Mouse (Mus musculus): ENCODE data around the gene Gmps.

The Gmps gene

DNA sequence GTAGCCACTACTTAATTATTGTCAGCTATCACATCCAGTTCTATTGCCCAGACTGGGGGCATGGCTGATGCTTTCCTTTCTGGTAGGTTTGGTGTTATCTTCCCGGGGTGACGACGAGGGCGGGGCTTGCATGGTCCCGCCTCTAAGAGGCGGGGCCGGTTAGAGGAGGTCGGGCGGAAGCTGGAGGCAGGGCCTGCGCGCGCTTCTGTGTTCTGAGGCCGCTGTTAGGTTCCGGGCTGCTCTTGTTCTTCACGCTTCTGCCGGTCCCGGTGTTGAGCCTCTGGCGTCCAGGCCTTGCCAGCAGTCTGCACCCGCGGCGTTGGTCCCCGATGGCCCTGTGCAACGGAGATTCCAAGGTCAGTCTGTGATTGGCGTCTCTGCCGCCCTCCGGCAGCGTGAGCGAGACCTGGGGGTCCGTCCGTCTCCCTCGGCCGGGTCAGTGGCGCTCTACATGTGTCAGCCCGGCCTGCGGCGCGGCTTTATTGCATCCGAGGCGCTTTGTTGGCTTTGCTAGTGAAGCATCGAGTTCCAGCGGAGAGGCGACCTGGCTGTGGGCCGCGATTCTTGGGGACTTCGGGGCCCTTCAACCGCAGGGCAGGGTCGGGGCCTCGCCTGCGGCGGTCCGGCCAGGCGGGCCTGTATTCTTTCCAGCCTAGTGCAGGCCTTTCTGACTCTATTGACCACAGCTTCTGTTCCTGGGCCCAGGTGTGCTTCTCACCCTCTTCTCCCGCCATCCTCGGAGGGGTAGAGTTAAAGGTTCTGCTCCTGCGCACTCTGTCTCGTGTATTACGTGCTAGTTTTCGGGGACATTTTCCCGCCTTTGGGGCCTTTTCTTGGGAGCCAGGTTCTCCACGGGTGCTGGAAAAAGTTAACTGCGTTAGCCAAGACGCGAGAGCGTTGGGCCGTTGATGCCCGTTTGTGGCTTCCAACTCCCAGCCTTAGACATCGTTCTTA, at the start of gene Gmps:
Gene Gmps (plus strand): TSS at position 152 of the 954 bp plus-strand sequence.
- DNase-seq: peak; percentile 87 to 91

DNA sequence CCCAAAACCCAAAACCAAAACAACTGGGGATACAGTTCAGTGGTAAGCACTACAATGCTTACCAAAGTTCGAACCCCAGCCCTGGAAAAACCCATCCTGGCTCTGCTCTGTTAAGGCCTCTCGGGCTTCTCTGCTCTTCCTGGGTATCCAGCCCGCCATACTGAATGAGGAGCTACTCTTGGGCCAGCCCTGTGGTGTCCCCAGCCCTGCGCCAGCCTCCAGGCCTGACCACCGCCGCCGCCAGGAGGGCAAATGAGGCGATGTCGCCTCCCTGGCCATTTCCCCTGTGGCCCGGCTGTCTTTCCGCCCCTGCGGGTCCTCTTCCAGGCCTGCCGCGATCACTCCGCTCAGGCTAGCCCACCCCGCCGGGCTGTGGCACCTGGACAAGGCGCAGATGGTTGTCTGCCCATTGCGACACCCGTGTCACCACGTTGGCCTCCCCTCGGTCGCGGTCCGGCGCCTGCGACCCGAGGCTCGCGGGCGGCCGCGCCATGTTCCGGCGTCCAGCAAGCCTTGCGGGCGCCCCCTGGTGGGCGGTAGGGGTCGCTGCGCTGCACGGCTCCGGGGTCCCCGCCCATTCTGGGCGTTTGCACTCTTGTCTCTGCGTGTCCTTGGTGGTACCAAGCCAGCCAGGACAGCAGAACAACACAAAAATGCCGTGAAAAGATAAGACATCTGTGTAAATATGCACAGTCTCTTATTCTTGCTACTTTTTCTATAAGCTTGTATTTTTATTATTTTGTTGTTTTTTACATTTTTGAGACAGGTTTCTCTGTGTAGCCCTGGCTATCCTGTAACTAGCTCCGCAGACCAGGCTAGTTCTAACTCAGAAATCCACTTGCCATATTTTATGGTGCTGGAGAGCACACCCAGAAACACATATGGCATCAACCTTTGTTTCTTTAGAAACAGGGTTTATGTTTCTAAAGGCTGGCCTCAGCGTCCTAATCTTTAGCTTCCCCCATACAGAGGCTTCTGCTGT, 46.7 kb upstream of the Gmps start, which contains the start of gene E130311K13Rik:
Gene E130311K13Rik (minus strand): TSS at position 595 of the 982 bp plus-strand sequence.
- peak; percentile 60 to 61 for DNase-seq

DNA sequence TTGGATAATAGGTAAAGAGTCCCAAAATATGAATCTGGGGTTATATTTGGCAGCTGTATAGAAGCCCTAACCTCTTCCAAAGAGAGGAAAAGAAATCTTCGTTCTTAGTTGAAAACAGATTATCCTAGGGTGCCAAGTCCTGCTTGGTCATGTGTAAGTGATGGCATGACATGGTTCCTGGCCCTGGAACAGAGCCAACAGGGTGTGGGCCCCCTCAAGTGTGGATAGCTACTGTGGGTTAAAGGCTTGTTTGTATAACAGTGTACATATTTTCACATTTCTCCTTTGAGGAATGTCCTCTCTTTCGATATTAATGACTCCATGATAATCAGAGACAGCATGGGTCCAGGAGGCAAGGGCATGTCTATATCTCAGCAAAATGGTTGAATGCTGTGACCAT, 37.0 kb upstream of the Gmps start:
- DNase-seq: no peak

DNA sequence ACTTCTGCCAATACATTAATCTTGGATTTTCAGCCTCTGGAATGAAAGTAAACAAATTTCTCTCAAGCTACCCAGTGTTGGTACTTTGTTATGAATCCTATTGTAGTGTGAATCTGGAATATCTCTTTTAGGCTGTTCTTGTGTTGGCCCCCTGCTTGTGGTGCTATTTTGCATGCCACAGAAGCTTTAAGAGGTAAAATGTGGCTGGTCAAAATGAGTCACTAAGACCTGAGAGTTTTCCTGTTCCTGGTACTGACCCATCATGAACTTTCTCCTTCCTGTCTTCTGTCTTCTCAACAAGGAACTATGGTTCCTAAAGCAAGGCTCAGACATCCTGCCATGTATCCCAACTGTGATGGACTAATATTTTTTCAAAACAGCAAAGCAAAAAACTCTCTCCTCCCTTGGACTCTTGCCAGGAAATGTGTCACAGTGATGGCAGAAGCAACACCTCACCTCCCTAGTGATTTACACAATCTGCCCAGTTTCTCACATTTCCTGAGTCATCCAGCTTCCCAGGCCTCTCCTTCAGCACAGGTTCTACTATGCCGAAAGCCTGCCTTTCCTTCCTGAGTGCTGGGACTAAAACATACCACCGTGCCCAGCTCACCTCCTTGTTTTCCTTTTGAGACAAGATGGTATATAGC, 34.6 kb upstream of the Gmps start:
- DNase-seq: no peak

DNA sequence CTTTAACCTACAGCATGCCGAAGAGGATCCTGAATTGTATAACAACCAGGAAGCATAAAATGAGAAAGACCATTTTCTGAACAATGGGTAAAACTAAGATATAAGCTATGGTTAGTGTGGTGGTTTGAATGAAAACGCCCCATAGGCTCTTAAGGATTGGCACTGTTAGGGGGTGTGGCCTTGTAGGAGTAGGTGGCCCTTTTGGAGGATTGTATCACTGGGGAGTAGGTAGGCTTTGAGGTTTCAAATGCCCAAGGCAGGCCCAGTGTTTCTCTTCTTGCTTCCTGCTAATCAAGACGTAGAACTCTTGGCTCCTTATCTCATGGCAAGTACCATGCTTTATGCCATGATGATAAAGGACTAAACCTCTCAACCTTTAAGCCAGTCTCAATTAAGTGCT, 26.1 kb upstream of the Gmps start:
- DNase-seq: no peak

DNA sequence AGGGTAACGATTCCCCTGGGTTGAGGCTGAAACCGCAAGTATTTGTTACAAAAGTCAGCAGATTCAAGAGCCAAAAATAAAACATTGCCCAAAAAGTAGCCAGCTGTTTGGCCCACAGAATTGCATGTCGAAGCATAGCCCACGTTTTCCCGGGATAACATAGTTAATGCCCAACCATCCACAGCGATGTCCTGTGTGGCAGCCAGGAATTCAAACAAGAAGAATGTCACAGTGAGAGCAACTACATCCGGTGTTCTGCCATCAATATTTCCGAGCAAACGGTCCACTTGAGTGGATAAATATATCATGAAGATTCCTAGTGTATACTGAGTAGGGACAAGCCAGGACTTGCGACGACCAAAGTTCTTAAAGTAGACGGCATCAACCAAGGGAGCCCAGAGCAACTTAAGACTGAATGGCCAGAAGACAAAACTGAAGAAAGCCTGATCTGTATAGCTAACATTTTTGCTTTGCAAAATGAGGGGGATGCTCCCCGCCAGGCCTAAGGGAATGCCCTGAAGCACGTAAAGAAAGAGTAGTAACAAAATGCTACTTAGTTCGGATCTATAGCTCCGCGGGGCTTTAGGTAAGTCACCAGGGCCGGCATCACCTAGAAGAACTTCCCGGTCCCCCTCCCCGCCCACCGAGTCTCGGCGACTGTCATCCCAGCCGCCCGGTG, 12.3 kb upstream of the Gmps start:
- no peak for DNase-seq

DNA sequence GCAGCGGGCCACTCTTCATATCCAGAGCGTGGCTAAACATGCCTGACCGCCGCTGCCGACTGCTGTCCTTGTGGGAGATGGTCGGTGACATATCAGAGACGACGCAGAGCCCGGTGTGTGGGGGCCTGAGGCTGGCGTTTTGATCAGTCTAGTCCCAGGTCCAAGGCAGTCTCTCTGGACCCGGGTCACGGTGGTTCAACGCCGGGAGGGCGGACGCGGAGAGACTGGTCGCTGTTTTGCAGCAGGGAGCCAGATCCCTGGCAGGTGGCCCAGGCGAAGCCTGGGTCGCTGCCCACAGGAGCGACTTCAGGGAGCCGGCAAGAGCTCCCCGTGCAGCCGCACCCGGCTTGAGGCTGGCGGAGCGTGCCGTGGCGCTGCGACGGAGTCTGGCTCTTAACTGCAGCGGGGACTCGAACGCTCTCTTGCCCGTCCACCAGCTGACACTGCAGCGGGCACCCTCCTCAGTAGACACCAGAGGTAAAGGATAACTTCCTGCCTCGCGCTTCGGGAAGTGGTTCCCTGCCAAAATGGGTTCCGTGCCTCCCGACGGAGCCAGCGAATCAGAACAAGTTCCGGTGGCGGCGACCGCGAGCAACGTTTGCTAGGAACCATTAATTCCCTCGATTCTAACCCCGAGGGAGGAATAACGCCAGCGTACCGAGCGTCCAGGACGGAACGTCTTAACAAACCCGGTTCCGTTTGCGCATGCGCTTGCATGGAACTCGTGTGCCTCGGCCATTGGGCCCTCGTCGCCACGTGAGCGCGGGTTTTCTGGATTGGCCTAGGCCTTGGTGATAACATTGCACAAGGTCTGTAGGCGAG, 11.6 kb upstream of the Gmps start, which contains the start of gene Slc33a1:
Gene Slc33a1 (minus strand): TSS at position 669 of the 822 bp plus-strand sequence.
- DNase-seq: peak; percentile 91 to 94

DNA sequence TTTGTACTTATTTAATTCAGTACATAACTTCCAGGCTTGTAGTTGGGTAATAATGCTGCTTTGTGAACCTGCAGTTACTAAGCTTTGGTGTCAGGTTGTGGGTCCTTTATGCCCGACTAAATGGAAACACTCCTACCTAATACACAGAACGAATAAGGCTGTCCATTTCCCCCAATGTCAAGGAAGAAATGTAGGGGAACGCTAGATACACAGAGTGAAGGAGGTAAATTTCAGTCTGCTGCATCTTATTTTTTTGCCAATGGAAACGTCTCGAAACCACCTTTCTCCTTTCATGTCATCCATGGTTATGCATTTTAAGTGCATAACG, 11.0 kb upstream of the Gmps start:
- no peak for DNase-seq

DNA sequence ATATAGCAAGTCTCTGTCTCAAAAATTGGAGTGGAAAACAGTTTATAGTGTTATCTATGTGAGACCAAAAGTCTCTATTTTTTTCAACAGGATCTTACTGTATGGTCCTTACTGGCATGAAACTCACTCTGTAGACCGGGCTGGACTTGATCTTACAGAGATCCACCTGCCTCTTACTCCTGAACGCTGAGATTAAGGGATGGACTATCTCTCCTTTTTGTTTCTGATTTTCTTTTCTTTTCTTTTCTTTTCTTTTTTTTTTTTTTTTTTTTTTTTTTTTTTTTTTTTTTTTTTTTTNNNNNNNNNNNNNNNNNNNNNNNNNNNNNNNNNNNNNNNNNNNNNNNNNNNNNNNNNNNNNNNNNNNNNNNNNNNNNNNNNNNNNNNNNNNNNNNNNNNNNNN, 10.0 kb upstream of the Gmps start:
- no peak for DNase-seq

DNA sequence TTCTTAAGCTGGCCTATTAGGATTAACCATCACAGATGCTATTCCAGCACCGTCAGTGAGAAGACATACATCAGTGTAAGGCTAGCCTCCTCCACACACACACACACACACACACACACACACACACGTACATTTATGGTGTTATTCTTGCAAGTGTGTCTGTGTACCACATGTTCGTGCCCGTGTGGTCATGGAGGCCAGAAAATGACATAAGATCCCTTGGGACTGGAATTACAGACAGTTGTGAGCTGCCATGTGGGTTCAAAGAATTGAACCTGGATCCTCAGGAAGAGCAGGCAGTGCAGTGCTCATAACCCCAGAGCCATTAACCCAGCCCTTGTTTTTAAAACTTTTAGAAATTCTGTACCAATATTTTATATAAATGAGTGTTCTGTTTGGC, 2.0 kb downstream of the Gmps start:
- no peak for DNase-seq

DNA sequence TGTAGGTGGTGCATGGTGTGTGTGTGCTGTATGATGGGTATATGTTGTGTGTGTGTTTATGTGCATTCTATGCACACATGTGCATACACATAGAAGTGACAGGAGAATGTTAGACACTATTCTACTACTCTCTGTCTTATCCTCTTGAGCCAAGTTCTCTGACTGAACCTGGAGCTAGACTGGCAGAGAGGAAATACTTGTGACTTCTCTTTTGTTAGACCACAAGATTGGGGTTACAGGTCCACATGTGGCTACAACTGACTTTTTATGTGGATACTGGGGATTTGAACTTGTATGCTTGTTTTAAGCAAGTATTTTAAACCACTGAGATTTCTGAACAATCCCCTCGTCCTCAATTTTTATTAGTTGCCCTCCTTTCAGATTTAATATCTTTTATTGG, 10.8 kb downstream of the Gmps start:
- no peak for DNase-seq

DNA sequence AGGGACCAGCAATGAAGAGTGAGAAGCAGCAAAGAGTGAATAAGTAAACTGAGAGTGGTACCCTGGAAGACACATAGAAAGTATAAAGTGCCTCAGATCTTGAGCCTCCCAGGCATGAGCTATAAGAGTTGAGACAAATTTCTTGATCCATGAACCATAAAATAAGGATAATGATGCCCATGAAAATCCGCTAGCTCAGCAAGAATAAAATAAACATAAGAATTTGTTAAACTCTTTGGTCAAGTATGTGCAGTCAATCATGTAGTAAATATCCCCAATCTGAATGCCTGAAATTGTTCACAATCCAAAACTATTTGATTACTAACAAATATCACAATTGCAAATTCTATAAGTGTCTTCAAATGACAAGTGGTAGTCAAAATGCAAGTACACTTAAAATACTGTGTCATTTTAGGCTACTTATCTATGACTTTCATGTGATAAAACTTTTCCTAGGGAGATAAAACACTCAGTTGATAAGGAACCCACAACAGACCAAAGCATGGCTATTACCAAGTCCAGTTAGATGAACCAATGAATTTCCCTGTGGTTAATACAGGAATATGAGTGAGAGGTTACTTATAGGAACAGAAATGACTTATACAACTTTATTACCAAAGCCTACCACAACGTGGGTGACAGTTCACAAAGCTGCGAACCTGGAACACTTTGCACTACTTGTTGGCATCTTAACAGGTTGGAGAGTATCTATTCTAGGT, 13.0 kb downstream of the Gmps start:
- DNase-seq: no peak

DNA sequence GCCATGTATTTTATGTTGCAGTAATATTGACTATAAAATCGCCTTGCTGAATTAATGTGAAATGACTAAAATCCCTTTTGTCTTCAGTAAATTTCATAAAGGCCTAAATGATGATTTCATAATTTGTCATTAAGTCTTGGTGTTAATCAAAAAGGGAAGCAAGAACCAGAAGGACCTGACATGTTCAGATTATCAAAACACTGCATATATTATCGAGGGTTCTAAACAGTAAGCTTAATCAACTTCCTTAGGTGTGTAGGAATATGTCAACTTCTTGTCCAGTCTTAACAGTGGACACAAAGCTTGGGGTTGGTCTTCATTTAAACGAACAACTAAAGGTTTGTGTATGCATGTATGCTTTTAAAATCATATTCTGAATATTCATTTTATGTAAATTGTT, 45.5 kb downstream of the Gmps start:
- DNase-seq: no peak

DNA sequence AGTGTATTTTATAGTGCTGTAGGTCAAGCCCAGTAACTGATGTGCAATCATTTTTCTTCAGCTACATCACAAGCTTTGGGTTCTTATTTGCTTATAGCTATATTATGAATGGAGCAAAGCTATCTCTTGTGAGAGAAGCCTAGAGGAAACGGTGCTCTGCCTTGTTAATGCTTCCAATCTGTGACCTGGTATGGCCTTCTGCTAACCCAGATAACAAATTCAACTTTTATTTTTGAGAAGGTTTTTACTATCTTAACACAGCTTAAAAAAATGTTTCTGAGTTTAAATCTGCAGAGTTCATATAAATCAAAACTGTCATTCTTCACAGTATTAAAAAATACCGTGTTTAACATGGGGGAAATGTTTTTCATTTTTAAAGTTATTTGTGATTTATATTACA, 46.0 kb downstream of the Gmps start:
- no peak for DNase-seq

DNA sequence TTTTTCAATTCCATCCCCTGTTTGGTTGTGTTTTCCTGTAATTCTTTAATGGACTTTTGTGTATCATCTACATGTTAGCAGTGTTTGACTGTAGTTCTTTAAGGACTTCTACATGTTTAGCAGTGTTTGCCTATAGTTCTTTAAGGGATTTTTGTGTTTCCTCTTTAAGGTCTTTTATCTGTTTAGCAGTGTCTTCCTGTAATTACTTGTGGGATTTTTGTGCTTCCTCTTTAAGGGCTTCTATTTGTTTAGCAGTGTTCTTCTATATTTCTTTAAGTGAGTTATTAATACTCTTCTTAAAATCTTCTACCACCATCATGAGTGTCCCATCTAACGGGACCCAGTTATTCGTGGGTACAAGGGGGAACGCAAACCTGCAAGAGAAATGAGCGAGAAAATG, 53.9 kb downstream of the Gmps start:
- DNase-seq: no peak

DNA sequence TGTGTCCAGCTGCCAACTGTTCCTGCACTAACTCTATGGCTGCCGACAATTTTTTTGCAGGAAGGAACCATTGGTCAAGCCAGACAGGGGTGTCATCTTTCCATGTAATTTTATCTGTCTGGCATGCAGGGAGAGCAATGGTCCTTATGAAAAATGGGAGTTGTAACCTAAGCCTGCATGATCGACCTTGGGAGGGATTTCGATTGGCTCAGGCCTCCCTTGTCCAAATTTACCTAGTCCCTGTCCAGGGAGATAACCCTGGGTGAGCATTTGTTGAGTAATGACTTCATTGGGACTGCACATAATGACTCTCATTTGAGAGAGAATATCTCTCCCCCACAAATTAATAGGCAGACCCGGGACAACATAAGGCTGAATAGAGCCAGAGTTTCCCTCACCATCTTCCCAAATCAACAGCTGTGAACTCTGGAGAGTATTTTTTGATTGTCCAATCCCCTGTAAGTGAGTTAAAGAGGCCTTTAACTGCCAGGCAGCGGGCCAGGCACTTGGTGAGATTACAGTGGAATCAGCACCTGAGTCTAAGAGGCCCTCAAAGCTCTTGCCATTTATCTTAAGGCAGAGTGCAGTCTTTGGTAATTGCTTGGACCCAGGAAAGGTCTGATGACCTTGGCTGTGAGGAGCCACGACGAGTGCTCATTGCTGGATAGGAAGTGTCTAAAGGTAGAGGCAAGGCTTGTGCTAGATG, 62.4 kb downstream of the Gmps start:
- no peak for DNase-seq

DNA sequence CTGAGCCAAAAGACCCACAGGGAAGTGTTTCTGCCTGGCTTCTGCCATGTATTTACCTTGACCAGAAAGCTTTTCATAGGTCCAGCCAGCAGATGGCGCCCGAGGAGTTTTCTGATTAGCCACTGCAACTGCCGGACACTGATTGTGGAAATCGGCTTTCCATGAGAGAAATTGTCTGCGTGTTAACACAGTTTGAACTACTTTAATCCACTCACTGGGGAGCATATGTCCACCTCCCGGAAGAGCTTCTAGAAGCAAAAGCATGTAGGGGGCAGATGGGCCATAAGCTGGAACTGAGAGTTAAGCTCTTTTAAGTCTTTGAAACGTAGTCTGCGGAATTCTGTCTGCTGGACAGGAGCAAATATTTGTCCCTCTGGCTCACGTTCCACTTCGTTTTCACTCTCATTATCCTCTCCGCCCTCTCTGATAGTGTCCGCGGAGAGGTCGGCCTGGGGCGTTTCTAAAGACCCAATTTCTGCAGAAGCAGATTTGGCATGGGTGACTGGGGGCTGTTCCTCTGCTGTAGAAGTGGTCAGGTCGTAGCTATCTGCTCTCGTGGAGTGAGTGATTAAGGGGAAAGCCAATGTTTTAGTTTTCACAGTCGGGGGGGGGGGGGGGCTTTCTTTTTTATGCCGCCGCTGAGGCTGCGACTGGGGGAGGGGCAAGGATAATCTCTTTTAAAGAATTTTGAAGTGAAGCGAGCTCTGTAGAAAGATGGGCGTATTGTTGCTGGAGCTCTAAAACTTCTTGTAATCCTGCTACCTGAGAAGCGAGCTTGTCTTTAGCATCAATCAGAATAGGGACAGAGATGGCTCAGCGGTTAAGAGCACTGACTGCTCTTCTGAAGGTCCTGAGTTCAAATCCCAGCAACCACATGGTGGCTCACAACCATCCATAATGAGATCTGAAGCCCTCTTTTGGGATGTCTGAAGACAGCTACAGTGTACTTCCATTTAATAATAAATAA, 64.2 kb downstream of the Gmps start:
- DNase-seq: peak in 1 of 2 experiments; percentile 16
